Mouse (Mus musculus) ES-E14 (cell line): ENCODE measurements around the gene Smr3a.

Experiments
- CHD2 ChIP-seq: IDR thresholded peaks from 2 replicates; pipeline ENCODE4 v1.6.1; 2014; ENCODE audit warnings: mild to moderate bottlenecking, low read depth, low read length, inconsistent platforms
- HCFC1 ChIP-seq: IDR thresholded peaks from 2 replicates; pipeline ENCODE4 v1.6.1; 2012; ENCODE audit warnings: low read length, inconsistent platforms, borderline replicate concordance; ENCODE audit not compliant: insufficient read depth
- MAFK ChIP-seq: IDR thresholded peaks from 2 replicates; pipeline ENCODE4 v1.6.1; 2014; ENCODE audit warnings: mild to moderate bottlenecking, low read depth, low read length, inconsistent platforms; ENCODE audit not compliant: insufficient read depth

- TF ChIP-seq HCFC1 (no peak), CHD2 (no peak), MAFK (no peak)
Measured at GRCm38 (mm10) chr5:87969201-87969600, 33.1 kb upstream of the Smr3a start, which contains the start of the genes 2310003L06Rik and Gm28434.
